Mouse (Mus musculus) neutrophil, adult 5-6 weeks (primary cell): ENCODE measurements around the gene Bsdc1. TPM values are rescaled to one million over a fixed set of nuclear protein-coding genes. Genes with fewer than 3 reads are reported as not detected.

Experiments used
- ATAC-seq: fragments of 151-379, 151-347 bp; 2 replicates; pipeline ENCODE4 v1.8.0; 2017; ENCODE audit warnings: mild to moderate bottlenecking, moderate TSS enrichment; ENCODE audit not compliant: insufficient number of reproducible peaks, poor library complexity, low FRiP score, severe bottlenecking; ENCODE audit errors: extremely low read depth
- total RNA-seq: library from RNA; stranded (forward); fragments of 200-1000 nt; gene quantifications from 2 replicates; pipeline ENCODE4 v1.2.3, GENCODE M21; 2017

Gene Bsdc1
- total RNA-seq, 1 experiment from 2014 or later: 122 TPM

DNA sequence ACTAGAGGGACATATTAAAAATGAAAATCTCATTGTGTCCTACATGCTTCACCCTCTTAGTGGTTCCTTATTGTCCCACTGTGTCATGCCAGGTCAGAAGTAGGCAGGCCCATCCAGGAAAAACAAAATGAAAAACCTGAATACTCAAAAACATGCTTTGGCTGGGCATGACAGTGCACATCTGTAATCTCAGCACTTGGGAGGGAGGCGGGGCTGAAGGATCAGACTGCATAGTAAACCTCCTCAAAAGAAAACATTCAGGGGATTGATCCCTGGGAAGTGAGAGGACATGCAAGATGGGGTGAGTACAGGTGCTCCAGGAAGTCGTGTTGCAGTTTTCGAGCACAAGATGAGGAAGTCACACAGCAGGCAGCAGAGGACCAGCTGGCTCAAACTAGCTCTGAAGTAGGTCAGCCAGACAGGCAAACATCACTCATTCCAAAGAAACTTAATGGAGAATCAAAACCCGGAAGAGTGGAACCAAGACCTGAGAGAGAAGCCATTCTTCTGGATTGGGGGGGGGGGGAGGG, 3.0 kb downstream of the Bsdc1 start:
- no peak for ATAC-seq

DNA sequence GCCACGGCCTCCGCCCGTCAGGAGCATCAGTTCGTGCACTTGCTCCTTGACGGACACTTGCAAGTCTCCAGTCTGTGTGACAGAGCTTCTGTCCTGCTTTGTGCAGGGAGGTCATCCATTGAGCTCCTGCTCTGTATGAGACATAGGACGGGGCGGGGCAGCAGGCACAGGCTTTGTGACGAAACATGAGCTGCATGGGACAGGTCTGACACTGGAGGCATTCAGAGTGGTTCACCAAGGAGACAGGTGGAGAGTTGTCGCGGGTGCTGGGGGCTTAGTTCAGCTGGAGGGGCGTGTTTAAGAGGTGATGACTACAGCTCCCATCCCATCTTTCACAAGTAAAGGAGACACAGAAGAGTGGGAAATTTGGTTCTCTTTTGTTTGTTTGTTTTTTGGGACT, 14.7 kb downstream of the Bsdc1 start:
- no peak for ATAC-seq

DNA sequence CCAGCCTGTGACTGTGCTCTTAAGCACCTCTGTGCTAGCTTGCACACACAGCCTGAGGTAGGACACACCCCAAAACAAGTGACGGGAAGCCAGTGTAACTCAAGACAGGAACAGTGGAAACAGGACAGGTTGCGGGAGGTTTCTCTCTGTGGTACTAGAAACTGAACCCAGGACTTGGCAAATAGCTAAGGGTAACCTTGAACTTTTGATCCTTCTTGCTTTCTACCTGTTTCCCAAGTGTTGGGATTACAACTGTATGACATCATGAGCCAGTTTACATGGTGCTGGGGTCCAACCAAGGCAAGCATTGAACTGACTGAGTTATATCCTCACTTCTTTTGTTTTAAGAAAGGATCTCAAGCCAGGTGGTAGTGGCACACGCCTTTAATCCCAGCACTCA, 18.5 kb downstream of the Bsdc1 start:
- no peak for ATAC-seq

DNA sequence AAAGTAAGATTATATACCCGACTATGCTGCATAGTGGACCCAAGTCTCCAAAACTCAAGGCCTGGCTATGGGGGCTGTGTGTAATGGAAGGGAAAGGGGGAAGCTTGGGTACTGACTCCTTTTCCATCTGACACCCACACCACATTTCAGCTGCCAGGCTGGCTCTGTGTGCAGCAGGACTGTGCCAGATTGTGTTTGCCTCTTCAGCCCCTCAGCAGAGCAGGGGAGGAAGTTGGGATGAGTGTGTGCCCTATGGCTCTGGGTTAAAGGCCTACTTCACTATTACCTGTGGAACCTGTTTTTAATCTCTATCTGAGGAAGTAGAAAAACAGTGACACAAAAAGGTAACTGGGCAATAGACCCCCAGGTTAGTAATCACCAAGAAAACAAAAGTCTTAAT, 19.7 kb downstream of the Bsdc1 start:
- ATAC-seq: no peak

DNA sequence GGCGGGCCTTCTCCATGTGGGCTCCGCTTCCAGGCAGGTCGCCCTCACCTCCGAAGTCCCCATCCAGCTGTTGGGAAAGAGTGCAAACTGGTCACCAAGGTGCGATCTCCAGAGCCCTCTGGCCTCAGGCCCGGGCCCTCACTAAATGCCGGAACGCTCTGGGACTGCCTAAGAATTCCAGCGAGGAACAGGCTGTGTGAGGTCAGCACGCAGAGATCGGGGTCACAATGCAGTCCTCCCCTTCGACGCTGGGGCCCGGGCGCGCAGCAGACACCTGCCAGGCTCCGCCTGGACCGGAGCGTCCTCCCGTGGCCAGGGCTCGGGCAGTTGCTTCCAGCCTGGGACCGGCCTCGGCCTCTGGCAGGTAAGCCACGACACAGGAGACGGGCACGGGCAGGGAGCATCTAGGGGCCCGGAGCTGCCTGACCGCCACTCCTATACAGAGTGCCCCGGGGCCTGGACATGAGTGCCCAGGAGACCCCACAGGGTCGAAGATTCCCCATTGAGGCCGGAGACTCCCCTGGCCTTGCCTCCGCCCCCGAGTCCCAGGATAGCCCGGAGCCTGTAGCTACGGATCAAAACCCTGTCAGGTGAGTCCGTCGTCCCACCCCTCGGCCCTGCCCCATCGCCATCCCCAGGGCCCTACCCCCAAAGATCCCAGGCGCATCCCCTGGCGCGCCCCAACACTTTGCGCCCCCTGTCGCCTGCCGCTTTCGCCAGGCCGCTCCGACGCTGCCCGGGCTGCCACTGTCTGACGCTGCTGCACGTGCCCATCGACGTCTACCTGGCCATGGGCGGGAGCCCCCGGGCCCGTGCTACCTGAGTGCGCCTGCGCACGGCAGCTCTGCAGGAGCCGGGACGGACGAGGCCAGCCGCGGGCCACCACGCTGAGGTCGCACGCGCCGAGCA, 29.8 kb downstream of the Bsdc1 start, which contains the start of the genes Tssk3 and Fam229a:
Gene Tssk3 (minus strand): TSS at position 51 of the 909 bp plus-strand sequence.
Gene Fam229a (plus strand): TSS at position 219 of the 909 bp plus-strand sequence.
- ATAC-seq: no peak

DNA sequence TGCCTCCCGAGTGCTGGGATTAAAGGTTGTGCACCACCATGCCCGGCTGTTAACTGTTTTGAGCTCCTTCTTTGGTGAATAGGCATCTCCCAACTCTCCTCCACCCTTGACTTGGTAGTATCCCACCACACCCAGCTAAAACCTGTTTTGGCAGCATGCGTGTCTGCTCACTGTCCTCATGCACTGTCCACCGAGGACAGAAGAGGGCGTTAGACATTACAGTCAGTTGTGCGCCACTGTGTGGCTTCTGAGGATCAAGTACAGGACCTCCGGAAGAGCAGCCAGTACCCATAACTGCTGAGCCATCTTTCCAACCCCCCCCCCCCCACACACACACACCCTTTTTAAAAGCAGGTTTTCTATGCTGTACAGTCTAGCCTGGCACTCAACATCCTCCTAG, 33.3 kb downstream of the Bsdc1 start:
- ATAC-seq: no peak

DNA sequence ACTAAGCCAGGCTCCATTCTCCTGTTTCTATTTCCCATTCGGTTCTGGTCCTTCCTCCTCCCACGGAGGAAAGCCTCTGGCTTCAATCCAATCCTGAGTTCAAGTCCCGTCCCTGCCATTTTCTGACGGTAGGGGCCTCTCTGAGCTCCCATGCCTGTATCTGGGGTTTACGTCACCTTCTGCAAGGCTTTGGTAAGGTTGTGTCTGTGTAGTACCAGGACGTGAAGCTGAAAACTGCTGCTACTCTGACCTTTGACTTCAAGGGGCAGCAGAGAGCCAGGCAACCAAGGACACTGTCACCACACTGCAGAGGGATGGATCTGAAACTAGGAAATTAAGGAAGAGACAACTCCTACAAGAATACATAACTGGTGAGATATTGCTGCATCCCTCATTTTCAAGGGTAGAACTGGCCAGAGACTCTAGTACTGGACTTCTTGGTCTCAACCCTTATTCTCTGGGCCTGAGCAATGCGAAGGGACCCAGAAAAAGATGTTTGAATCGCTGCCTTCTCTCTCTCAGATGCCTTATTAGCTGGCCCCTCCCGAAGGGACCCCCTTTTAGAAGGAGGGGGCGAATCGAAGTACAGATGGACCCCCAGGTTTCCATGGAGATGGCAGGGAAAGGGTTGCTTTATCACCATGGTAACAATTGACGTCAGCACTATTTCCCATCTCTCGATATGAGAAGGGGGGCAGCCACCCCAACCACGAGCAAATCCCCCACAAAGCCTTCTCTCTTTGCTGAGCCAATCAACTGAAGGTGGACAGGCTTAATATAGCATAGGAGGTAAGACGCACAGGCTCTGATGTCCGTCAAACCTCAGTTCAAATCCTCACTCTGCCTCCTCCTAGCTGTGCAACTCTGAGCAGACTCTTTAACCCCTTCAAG, 34.5 kb downstream of the Bsdc1 start:
- ATAC-seq: peak; percentile 43

DNA sequence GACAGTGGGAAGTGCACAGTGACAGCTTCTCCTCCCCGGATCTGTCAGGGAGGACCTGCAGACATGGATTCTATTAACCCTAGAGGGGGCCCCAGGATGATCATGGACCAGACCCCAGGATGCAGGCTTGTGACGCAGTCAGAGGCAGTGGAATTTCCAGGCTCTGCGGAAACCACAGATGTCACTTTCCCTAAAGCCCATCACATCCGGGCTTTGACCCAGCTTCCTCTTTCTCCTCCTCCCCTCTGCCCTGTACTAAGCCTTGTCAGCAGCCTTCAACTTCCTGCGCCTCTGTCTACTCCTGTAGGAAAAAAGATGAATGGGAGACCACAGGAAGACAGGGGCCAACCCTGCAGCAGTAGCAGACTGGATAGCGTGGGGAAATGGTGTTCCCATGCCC, 35.2 kb downstream of the Bsdc1 start:
- peak; percentile 21; the same call in 1 of the 2 replicates for ATAC-seq

DNA sequence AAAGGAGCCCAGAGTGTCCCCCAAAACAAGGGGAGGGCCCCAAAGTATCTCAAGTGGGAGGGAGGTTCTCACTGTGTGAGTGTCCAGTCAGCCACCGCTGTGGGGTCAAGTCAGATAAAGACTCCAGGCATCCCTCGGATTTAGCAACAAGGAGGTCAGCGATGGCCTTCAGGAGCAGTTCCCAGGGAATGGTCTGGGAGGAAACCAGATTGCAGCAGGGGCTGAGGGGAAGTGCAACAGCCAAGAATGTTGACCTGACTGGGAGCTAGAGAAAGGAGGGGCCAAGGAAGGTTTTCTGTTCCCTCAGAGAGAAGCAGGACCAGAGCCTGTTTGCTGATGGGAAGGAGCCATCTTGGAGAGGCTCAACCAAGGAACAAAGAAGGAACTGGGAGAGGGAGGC, 37.6 kb downstream of the Bsdc1 start:
- no peak for ATAC-seq

DNA sequence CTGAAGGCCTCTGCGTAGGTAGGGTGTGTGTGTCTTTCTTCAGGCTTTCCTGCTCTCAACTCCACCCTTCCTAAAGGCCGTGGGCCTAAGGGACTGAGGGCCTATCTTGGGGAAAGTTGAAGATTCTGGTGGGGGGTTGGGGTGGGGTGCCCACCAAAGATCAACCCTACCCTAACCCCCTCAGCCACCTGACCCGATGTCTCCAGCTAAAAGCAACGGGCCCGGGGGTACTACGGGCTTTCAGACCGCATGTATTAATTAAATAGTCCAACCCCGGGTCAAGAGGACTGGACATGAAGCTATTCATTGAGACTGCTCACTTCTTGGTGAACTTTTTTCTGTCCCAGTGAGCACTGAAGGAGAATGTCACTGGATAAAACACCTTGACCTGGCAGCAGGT, 38.6 kb downstream of the Bsdc1 start:
- no peak for ATAC-seq

DNA sequence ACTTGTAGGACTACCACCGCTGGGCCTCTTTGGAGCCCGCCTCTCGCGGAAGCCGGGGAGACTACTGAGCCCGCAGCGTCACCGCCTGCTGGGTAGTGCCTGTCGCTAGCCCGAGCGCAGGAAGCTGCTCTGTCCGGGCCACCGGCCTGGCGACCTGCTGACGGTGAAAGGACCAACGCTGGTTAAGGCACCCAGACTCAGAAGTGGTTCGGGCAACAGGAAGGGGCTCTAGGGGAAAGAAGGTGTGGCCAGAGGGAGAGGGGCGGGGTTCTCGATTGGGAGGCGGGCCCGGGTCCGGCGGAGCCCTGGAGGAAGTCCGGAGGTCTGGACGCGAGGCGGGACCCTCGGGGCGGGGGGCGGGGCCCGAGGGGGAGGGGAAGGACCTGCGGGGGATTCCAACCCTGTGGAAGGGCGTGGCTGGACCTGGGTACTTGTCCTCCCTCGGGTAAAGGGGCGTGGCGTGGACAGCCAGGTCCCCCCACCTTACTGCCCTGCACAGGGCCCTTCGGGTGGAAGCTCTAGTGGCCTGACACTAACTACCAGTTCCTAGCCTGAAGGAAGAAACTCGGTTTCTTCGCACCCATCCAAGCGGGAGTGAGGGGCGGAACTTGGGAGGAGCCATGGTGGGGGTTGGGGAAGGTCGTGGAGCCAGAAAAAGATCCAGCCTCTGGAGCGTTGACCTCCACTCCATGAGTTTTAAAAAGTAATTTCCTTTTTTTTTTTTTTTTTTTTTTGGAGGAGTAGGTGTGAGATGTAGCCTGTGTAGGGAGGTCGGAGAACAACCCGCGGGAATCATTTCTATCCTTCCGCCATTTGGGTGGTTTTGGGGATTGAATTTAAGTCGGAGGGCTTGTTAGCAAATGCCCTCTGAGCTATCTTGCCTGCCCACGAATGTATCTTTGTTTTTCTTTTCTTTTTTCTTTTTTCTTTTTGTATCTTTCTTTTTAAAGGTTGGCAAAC, 39.5 kb downstream of the Bsdc1 start:
- peak; percentile 72 for ATAC-seq

DNA sequence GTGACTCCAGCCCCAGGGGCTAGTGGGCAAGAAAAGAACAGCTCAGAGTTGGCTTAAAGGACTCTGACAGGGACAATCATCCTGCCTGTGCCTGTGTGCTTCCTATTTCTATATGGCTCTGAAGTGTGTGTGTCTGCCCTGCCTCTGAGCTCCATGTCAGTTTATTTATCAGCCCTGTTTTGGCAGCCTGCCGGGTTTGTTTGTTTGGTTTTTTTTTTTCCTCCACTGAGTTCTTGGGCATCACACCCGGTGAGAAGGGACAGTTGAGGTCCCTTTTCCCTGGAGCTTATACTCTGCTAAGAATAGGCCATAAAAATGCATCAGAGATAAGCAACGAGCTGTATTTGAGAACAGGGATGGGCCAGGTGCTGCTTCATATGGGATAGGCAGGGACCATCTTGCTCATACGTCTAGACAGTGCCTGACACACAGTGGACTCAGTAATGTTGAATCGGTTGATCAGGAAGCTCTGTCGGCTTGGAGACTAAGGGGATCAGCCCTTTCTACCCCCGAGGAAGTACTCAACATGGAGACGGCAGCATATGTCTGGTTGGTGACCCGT, 41.0 kb downstream of the Bsdc1 start:
- no peak for ATAC-seq

DNA sequence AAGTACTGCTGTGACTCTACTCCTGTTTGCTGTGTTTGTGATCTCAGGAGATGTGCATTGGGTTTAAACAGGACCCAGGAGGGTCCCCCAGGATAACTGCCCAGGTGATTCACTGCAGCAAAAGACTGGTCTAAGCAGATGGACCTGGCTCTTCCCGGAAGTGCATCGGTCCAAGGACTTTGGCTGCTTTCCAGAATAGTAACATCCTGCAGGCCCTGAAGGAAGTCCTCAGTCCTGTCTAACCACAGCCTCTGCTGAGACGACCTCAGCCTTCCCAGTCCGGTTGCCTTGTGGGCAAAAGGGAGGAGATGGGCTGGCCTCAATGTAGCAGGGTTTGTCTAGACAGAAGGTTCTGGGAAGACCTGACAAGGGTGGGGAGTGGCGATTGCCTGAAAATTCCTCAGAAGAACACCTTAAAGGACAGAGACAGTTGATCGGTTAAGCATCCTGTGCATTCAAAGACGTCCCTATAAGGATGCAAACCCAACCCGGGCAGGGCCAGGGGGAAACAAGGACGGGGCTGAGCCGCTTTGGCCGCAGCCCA, 41.6 kb downstream of the Bsdc1 start:
- no peak for ATAC-seq

DNA sequence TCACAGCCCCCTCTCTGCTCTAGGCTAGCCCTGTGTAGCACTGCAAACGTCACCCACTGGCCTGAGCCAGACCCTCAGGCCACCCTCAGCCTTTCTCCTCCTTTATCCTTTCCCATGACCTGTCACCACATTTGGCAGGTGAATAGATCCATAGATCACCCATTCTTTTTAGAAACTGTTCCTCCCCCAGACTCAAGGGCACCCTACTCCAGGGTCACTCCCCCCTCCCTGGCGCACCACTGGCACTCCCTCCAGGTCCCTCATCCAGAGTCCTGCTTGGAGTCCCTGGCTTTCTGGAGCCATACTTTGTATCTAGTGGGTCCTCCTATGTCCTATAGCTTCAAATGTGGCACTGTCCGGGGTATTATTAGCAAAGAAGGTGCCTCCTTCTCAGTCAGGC, 44.1 kb downstream of the Bsdc1 start:
- ATAC-seq: no peak

DNA sequence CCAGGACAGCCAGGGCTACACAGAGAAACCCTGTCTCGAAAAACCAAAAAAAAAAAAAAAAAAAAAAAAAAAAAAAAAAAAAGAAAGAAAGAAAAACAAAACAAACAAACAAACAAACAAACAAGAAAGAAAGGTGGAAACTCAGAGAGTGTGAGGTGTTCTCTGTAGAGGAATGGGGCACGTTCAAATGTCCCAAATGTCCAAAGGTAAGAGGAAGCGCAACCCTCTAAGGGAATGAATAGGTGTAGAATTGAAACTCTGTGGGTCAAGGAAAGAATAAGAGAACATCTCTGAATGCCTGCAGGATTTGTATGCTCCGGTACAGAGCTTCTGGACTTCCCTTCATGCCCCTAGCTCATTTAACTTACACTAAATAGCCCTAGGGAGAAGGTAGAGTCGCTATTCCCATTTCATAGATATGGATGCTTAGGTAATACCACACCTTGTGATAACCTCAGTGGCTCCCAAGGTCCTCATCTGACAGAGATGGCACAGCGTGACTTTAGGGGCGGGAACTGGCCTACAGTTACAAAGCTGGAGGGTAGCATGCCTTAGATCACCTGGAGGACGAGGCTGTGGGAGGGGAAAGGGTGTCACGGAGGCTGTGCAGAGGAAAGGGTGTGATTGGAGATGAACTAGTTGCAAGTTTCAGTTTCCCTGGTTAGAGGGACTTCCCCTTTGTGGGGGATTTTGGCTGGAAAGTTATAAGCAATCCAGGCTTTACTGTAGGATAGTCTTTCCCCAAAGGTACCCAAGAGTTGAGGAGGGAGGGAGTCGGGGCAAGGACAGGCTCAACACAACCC, 46.3 kb downstream of the Bsdc1 start:
- ATAC-seq: peak; percentile 49; the same call in 1 of the 2 replicates

DNA sequence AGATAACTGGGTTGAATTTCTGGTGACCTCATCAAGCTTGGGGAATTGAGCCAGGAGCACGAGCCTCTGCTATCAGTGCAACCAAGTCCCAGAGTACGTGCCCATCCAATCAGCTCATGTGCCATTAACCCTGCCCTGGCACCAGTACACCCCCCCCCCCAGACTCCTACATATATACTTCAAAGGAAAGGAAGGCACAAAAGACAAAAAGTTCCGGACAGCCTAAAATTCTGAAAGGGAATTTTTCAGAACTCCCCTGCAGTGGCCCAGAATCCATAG, 46.8 kb downstream of the Bsdc1 start:
- ATAC-seq: no peak

DNA sequence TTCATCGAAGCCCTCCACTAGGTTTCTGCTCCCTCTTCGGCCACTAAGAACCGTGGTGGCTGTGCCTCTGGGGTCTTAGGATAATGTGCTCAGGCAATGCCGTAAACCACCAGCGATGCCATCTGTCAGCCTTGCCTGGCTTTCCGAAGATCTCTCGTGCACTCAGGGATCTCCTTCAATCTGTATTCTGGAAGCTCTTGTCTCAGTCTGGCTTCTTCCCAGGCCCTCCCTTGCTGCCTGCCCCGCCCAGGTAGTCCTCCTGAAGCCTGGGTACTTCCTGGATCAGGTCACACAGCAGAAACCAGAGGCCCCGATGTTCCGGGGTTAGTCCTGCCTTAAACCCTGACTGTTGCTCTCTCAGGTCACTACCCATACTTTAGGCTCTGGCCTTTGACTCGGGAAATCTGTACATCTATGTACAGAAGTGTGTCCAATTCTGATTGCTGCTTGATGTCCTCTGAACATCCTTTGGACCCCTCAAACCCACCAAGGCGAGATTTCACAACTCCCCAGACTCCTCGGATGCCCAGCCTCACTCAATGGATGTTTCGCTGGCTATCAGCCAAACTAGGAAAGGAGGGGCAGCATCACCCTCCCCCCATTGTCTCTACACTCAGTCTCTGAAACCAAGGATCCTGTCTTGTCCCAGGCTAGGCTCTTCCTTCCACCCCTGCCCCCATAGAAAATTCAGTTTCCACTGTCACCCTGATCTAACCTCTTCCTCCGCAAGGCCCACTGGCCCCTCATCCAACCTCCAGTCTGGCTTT, 47.6 kb downstream of the Bsdc1 start:
- ATAC-seq: no peak
